Mouse (Mus musculus): ENCODE data around the gene Med13l.

GRCm38 (mm10) chr5:118763353-118763752 is 202.9 kb downstream of the Med13l start:
- TF ChIP-seq CTCF (conservative IDR thresholded peaks at IDR 0.05; ENCODE audit: insufficient read depth, insufficient read length, low read depth, low read length) (peak; percentile 49; the same call in 1 of the 2 replicates), POLR2A (IDR thresholded peaks at IDR 0.05; ENCODE audit: low read depth, low read length) (no peak)
